Mouse (Mus musculus): ENCODE results near the gene Mboat1.

- no peak for TF ChIP-seq EP300 (IDR thresholded peaks at IDR 0.05; ENCODE audit: low read depth)
- TF ChIP-seq CTCF (IDR thresholded peaks at IDR 0.05; ENCODE audit: low read depth): no peak
Measured at GRCm38 (mm10) chr13:30208176-30208575, 71.9 kb downstream of the Mboat1 start.
